Mouse (Mus musculus) lung, postnatal 36 days (tissue): Measurements from ENCODE around the gene Prr7.
A peak's percentile ranks its signal among the peaks of the same experiment; 100 is the strongest.

Experiments used
- DNase-seq: peaks from one replicate; pipeline ENCODE4 v3.0.0; 2022; ENCODE audit warnings: mixed read lengths

Gene Prr7

GRCm38 (mm10) chr13:55449205-55449604 is 14.9 kb upstream of the Prr7 start:
- DNase-seq = no peak

- DNase-seq = peak; percentile 59
Measured at GRCm38 (mm10) chr13:55449679-55450441, 14.2 kb upstream of the Prr7 start.

- DNase-seq = peak; percentile 65
Measured at GRCm38 (mm10) chr13:55450511-55450980, 13.5 kb upstream of the Prr7 start.

- DNase-seq = peak; percentile 44
Measured at GRCm38 (mm10) chr13:55451296-55451695, 12.8 kb upstream of the Prr7 start.

- peak; percentile 78 for DNase-seq
Measured at GRCm38 (mm10) chr13:55451785-55452549, 12.1 kb upstream of the Prr7 start.

GRCm38 (mm10) chr13:55462965-55463364 is 1.1 kb upstream of the Prr7 start:
- no peak for DNase-seq

GRCm38 (mm10) chr13:55463399-55464026 is 554 bp upstream of the Prr7 start:
- no peak for DNase-seq

- no peak for DNase-seq
Measured at GRCm38 (mm10) chr13:55465184-55465583, 1.1 kb downstream of the Prr7 start.

- DNase-seq = no peak
Measured at GRCm38 (mm10) chr13:55465830-55466440, 1.9 kb downstream of the Prr7 start.

- peak; percentile 72 for DNase-seq
Measured at GRCm38 (mm10) chr13:55468851-55469560, 4.9 kb downstream of the Prr7 start.

GRCm38 (mm10) chr13:55470372-55470771 is 6.3 kb downstream of the Prr7 start:
- DNase-seq = no peak

GRCm38 (mm10) chr13:55471156-55471818 is 7.2 kb downstream of the Prr7 start:
- peak; percentile 82 for DNase-seq

GRCm38 (mm10) chr13:55471819-55472131 is 7.7 kb downstream of the Prr7 start:
- DNase-seq = no peak

- no peak for DNase-seq
Measured at GRCm38 (mm10) chr13:55472132-55473022, 8.3 kb downstream of the Prr7 start.

GRCm38 (mm10) chr13:55473076-55473831 is 9.2 kb downstream of the Prr7 start:
- no peak for DNase-seq

- no peak for DNase-seq
Measured at GRCm38 (mm10) chr13:55473961-55474360, 9.9 kb downstream of the Prr7 start.

GRCm38 (mm10) chr13:55474621-55475069 is 10.6 kb downstream of the Prr7 start:
- DNase-seq = peak; percentile 45

GRCm38 (mm10) chr13:55475750-55476149 is 11.7 kb downstream of the Prr7 start:
- DNase-seq = no peak

- DNase-seq = no peak
Measured at GRCm38 (mm10) chr13:55476256-55476655, 12.2 kb downstream of the Prr7 start.

GRCm38 (mm10) chr13:55477492-55477891 is 13.4 kb downstream of the Prr7 start:
- DNase-seq = no peak
